Mouse (Mus musculus): ENCODE measurements around the gene Pdzk1.
A peak's percentile ranks its signal among the peaks of the same experiment; 100 is the strongest.

Gene Pdzk1

GRCm38 (mm10) chr3:96834587-96835348, 5.7 kb downstream of the Pdzk1 start:
- DNase-seq (ENCODE audit: inconsistent age in 2 of 2, low spot score in 1 of 2), result no peak

GRCm38 (mm10) chr3:96836414-96836813, 7.3 kb downstream of the Pdzk1 start:
- DNase-seq (ENCODE audit: inconsistent age in 2 of 2, low spot score in 1 of 2), result no peak

GRCm38 (mm10) chr3:96838996-96839645, 10.0 kb downstream of the Pdzk1 start:
- DNase-seq (ENCODE audit: inconsistent age in 2 of 2, low spot score in 1 of 2), result no peak

GRCm38 (mm10) chr3:96845191-96845590, 16.1 kb downstream of the Pdzk1 start:
- no peak for DNase-seq (ENCODE audit: inconsistent age in 2 of 2, low spot score in 1 of 2)

- peak; percentile 45 to 79 for DNase-seq (ENCODE audit: inconsistent age in 2 of 2, low spot score in 1 of 2)
Observed at GRCm38 (mm10) chr3:96845806-96846205, 16.7 kb downstream of the Pdzk1 start.

GRCm38 (mm10) chr3:96846985-96847384, 17.9 kb downstream of the Pdzk1 start:
- no peak for DNase-seq (ENCODE audit: inconsistent age in 2 of 2, low spot score in 1 of 2)

- no peak for DNase-seq (ENCODE audit: inconsistent age in 2 of 2, low spot score in 1 of 2)
Observed at GRCm38 (mm10) chr3:96847661-96848060, 18.6 kb downstream of the Pdzk1 start.

- DNase-seq (ENCODE audit: inconsistent age in 2 of 2, low spot score in 1 of 2), result no peak
Observed at GRCm38 (mm10) chr3:96848470-96848869, 19.4 kb downstream of the Pdzk1 start.

GRCm38 (mm10) chr3:96849168-96849727, 20.2 kb downstream of the Pdzk1 start:
- DNase-seq (ENCODE audit: inconsistent age in 2 of 2, low spot score in 1 of 2), result no peak

- no peak for DNase-seq (ENCODE audit: inconsistent age in 2 of 2, low spot score in 1 of 2)
Observed at GRCm38 (mm10) chr3:96852561-96852960, 23.5 kb downstream of the Pdzk1 start.

GRCm38 (mm10) chr3:96854376-96854775, 25.3 kb downstream of the Pdzk1 start:
- no peak for DNase-seq (ENCODE audit: inconsistent age in 2 of 2, low spot score in 1 of 2)

GRCm38 (mm10) chr3:96855833-96856232, 26.7 kb downstream of the Pdzk1 start:
- DNase-seq (ENCODE audit: inconsistent age in 2 of 2, low spot score in 1 of 2), result no peak

GRCm38 (mm10) chr3:96860498-96860897, 31.4 kb downstream of the Pdzk1 start:
- DNase-seq (ENCODE audit: inconsistent age in 2 of 2, low spot score in 1 of 2), result no peak

GRCm38 (mm10) chr3:96867863-96868262, 38.8 kb downstream of the Pdzk1 start:
- DNase-seq (ENCODE audit: inconsistent age in 2 of 2, low spot score in 1 of 2), result no peak

GRCm38 (mm10) chr3:96868566-96868965, 39.5 kb downstream of the Pdzk1 start:
- no peak for DNase-seq (ENCODE audit: inconsistent age in 2 of 2, low spot score in 1 of 2)

GRCm38 (mm10) chr3:96869091-96869490, 40.0 kb downstream of the Pdzk1 start:
- no peak for DNase-seq (ENCODE audit: inconsistent age in 2 of 2, low spot score in 1 of 2)

- DNase-seq (ENCODE audit: inconsistent age in 2 of 2, low spot score in 1 of 2), result no peak
Observed at GRCm38 (mm10) chr3:96870270-96870669, 41.2 kb downstream of the Pdzk1 start.

- DNase-seq (ENCODE audit: inconsistent age in 2 of 2, low spot score in 1 of 2), result no peak
Observed at GRCm38 (mm10) chr3:96871070-96871469, 42.0 kb downstream of the Pdzk1 start.

- DNase-seq (ENCODE audit: inconsistent age in 2 of 2, low spot score in 1 of 2), result no peak
Observed at GRCm38 (mm10) chr3:96872501-96872900, 43.4 kb downstream of the Pdzk1 start.

GRCm38 (mm10) chr3:96874808-96875571, 45.9 kb downstream of the Pdzk1 start:
- no peak for DNase-seq (ENCODE audit: inconsistent age in 2 of 2, low spot score in 1 of 2)

GRCm38 (mm10) chr3:96879536-96879935, 50.5 kb downstream of the Pdzk1 start:
- no peak for DNase-seq (ENCODE audit: inconsistent age in 2 of 2, low spot score in 1 of 2)

Data from adrenal gland, adult (tissue).